10 mouse cellular contexts compared by ENCODE assay signal in the genomic region with DNA sequence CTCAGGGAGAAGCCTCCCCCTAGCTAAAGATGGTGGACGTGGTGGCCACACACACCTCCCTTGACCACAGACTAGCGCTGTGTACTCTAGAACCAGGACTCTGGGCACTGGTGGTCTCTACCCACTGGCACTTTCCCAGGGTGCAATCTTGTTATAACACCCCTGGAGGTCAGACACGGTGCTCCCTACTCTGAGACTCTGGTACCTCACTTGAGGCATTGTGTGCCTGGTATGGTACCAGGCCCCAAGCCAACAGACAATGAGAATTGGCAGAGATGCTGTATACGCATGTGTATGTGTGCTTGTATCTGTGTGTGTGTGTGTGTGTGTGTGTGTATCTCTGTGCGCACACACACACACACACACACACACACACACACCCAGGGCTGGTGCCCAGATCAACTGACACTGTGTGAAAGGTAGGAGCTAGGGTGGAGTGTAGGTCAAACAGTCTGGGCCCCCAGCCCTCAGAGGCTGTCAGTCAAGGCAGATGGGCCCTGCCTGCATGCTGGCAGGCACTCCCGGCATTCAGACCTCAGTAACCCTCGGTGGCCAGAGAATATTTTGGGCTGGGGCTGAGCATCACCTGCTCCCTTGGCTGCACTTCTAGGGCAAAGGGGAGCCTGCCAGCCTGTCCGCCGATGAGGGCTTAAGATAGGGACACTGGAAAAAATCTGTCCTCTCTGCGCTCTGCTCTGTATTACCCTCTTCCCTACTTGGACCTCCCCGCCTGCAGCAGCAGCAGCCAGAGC. TPM values are rescaled to one million over a fixed set of nuclear protein-coding genes. Genes with fewer than 3 reads are reported as not detected.
DNase-seq lines count a peak whose midpoint lies in the region; ATAC-seq lines count a peak whose summit lies in the region.
"Had no signal": no experiment of that assay in that cellular context is flagged by ENCODE, and none has a peak within 500 bp of the region (broad histone marks: within the 10 kb centered on the region; RNA-seq: fewer than 3 reads in every experiment).

No protein-coding gene starts in this region.

- peak; percentile 32; the same call in 1 of the 2 replicates for ATAC-seq in hindbrain, embryonic 14.5 days (ENCODE audit: low FRiP score)
- ATAC-seq in hindbrain, embryonic 16.5 days: no peak
- peak; percentile 79 for ATAC-seq in cerebellum, adult (ENCODE audit: insufficient number of reproducible peaks, low FRiP score, low TSS enrichment)
- no peak for ATAC-seq in megakaryocyte, adult 5-6 weeks (ENCODE audit: poor library complexity, severe bottlenecking)
- no peak for ATAC-seq in forebrain, embryonic 16.5 days
- ATAC-seq: lung, postnatal 0 days had no signal

- no peak overlapping the region for H3K9ac ChIP-seq in hindbrain, embryonic 14.5 days
- no peak overlapping the region for H3K9ac ChIP-seq in hindbrain, embryonic 16.5 days (ENCODE audit: low read depth, low read length)
- no peak overlapping the region for H3K9ac ChIP-seq in forebrain, embryonic 16.5 days (replicated peaks; ENCODE audit: low read depth, low read length)

- no peak for DNase-seq in hindbrain, embryonic 14.5 days (ENCODE audit: low spot score)
- DNase-seq in gastrocnemius, postnatal 10 days: peak; percentile 72
- peak; percentile 88 to 92 for DNase-seq in heart, postnatal 10 days
- no peak for DNase-seq in frontal cortex, postnatal 25 days (ENCODE audit: low spot score in 2 of 2)
- DNase-seq: right cerebral cortex, adult 18-20 months had no signal

- H3K27me3 ChIP-seq in hindbrain, embryonic 14.5 days (ENCODE audit: control insufficient read depth, insufficient read depth, low read length): no peaks in the 10 kb centered on the region
- no peaks in the 10 kb centered on the region for H3K27me3 ChIP-seq in hindbrain, embryonic 16.5 days (replicated peaks; ENCODE audit: control insufficient read depth, insufficient read depth, low read length)
- H3K27me3 ChIP-seq in forebrain, embryonic 16.5 days (replicated peaks; ENCODE audit: control insufficient read depth, insufficient read depth, low read length): no peaks in the 10 kb centered on the region

- H3K36me3 ChIP-seq in hindbrain, embryonic 14.5 days (replicated peaks; ENCODE audit: control insufficient read depth, insufficient read depth): no peaks in the 10 kb centered on the region
- no peaks in the 10 kb centered on the region for H3K36me3 ChIP-seq in hindbrain, embryonic 16.5 days (ENCODE audit: control insufficient read depth, insufficient read depth, low read length)
- H3K36me3 ChIP-seq in forebrain, embryonic 16.5 days (ENCODE audit: control insufficient read depth, insufficient read depth): no peaks in the 10 kb centered on the region

- no peak overlapping the region for H3K4me3 ChIP-seq in hindbrain, embryonic 14.5 days (replicated peaks; ENCODE audit: low read length)
- H3K4me3 ChIP-seq in hindbrain, embryonic 16.5 days (ENCODE audit: low read length): no peak overlapping the region
- no peak overlapping the region for H3K4me3 ChIP-seq in forebrain, embryonic 16.5 days (replicated peaks; ENCODE audit: low read length)

- H3K9me3 ChIP-seq in hindbrain, embryonic 14.5 days (ENCODE audit: control insufficient read depth, low read length): no peaks in the 10 kb centered on the region
- no peaks in the 10 kb centered on the region for H3K9me3 ChIP-seq in hindbrain, embryonic 16.5 days (ENCODE audit: control insufficient read depth, low read length)
- H3K9me3 ChIP-seq in forebrain, embryonic 16.5 days (ENCODE audit: control insufficient read depth, low read length): no peaks in the 10 kb centered on the region

- intact Hi-C loops in heart, postnatal 10 days (cut with DNase I): no loop called here

- 75% methylated on average over 11 of the region's 11 CpGs for WGBS in hindbrain, embryonic 14.5 days
- WGBS in hindbrain, embryonic 16.5 days: 68% methylated on average over 11 of the region's 11 CpGs
- 70% methylated on average over 11 of the region's 11 CpGs for WGBS in forebrain, embryonic 16.5 days

- H3K4me2 ChIP-seq in hindbrain, embryonic 14.5 days (replicated peaks): no peak overlapping the region
- no peak overlapping the region for H3K4me2 ChIP-seq in hindbrain, embryonic 16.5 days (ENCODE audit: low read length)
- H3K4me2 ChIP-seq in forebrain, embryonic 16.5 days (ENCODE audit: low read length): no peak overlapping the region

- H3K27ac ChIP-seq in hindbrain, embryonic 14.5 days: no peak overlapping the region
- H3K27ac ChIP-seq in hindbrain, embryonic 16.5 days (ENCODE audit: low read depth, low read length): no peak overlapping the region
- H3K27ac ChIP-seq in forebrain, embryonic 16.5 days (ENCODE audit: low read length): no peak overlapping the region

- no peaks in the 10 kb centered on the region for H3K4me1 ChIP-seq in hindbrain, embryonic 14.5 days (replicated peaks; ENCODE audit: control insufficient read depth, insufficient read depth, low read length)
- H3K4me1 ChIP-seq in hindbrain, embryonic 16.5 days (ENCODE audit: control insufficient read depth, insufficient read depth, low read depth, low read length): no peaks in the 10 kb centered on the region
- H3K4me1 ChIP-seq in forebrain, embryonic 16.5 days (replicated peaks; ENCODE audit: control insufficient read depth, insufficient read depth, low read length): 0 out of 2 replicates have a peak, but pooled peaks cover 2% of the 10 kb centered on the region

RNA-seq across cellular contexts. Expression of gene Fabp3, which starts 9.3 kb away (rescaled TPM):
- 272 and 285 TPM in 2 replicates for polyA plus RNA-seq in hindbrain, embryonic 14.5 days (2014; fragmentation: Nextera tagmentation; extraction: Ambion mirVana)
- 291 and 339 TPM in 2 replicates for polyA plus RNA-seq in hindbrain, embryonic 16.5 days (2015; fragmentation: Nextera tagmentation; extraction: Ambion mirVana)
- 100 to 1,000 TPM; 465 to 601 TPM for total RNA-seq in gastrocnemius, postnatal 10 days (2021)
- 1,000 to 10,000 TPM; 7,205 to 8,003 TPM for total RNA-seq in heart, postnatal 10 days (2021)
- total RNA-seq in megakaryocyte, adult 5-6 weeks (2015): not detected in 2 replicates
- 0.28 and 0.33 TPM in 2 replicates for total RNA-seq in megakaryocyte, adult 5-6 weeks (2017)
- 106 and 143 TPM in 2 replicates for polyA plus RNA-seq in forebrain, embryonic 16.5 days (2015; fragmentation: Nextera tagmentation; extraction: Ambion mirVana)

RNA-seq across cellular contexts. Expression of gene Gm10570, which starts 9.4 kb away (rescaled TPM):
- polyA plus RNA-seq in hindbrain, embryonic 14.5 days (2014; fragmentation: Nextera tagmentation; extraction: Ambion mirVana): 0.46 TPM in 1 of 2 replicates, not detected in the other
- 1.2 and 1.8 TPM in 2 replicates for polyA plus RNA-seq in hindbrain, embryonic 16.5 days (2015; fragmentation: Nextera tagmentation; extraction: Ambion mirVana)
- not detected for total RNA-seq in gastrocnemius, postnatal 10 days (2021)
- 1 to 10 TPM in 1 of 2 experiments, not detected in 1; 1.1 TPM for total RNA-seq in heart, postnatal 10 days (2021)
- total RNA-seq in megakaryocyte, adult 5-6 weeks (2015): not detected in 2 replicates
- not detected in 2 replicates for total RNA-seq in megakaryocyte, adult 5-6 weeks (2017)
- polyA plus RNA-seq in forebrain, embryonic 16.5 days (2015; fragmentation: Nextera tagmentation; extraction: Ambion mirVana): 0.92 and 1.3 TPM in 2 replicates

RNA-seq across cellular contexts. Expression of gene Serinc2, which starts 20.0 kb away (rescaled TPM):
- polyA plus RNA-seq in hindbrain, embryonic 14.5 days (2014; fragmentation: Nextera tagmentation; extraction: Ambion mirVana): 32.3 and 35.5 TPM in 2 replicates
- polyA plus RNA-seq in hindbrain, embryonic 16.5 days (2015; fragmentation: Nextera tagmentation; extraction: Ambion mirVana): 31.9 and 38.7 TPM in 2 replicates
- 10 to 100 TPM; 47.8 to 51.5 TPM for total RNA-seq in gastrocnemius, postnatal 10 days (2021)
- 1 to 10 TPM; 3.0 to 3.1 TPM for total RNA-seq in heart, postnatal 10 days (2021)
- 0.16 and 0.27 TPM in 2 replicates for total RNA-seq in megakaryocyte, adult 5-6 weeks (2015)
- not detected in 2 replicates for total RNA-seq in megakaryocyte, adult 5-6 weeks (2017)
- polyA plus RNA-seq in forebrain, embryonic 16.5 days (2015; fragmentation: Nextera tagmentation; extraction: Ambion mirVana): 80.2 and 80.9 TPM in 2 replicates

Comparison
In these comparisons a context has a peak if more than half of its experiments do, and no peak if none do; other contexts are left out.
1. ATAC-seq: peak in hindbrain, embryonic 14.5 days (single experiment) and cerebellum, adult (single experiment); none in hindbrain, embryonic 16.5 days (single experiment), megakaryocyte, adult 5-6 weeks (single experiment) and forebrain, embryonic 16.5 days (single experiment).
2. DNase-seq: peak in gastrocnemius, postnatal 10 days (single experiment) and heart, postnatal 10 days (2 of 2); none in hindbrain, embryonic 14.5 days (single experiment) and frontal cortex, postnatal 25 days (0 of 2).
3. RNA of gene Fabp3, which starts 9.3 kb away (total RNA-seq): 7,205 to 8,003 TPM in heart, postnatal 10 days and 465 to 601 TPM in gastrocnemius, postnatal 10 days; 0.28 to 0.33 TPM in megakaryocyte, adult 5-6 weeks; every median in the first group is over 100 times any median in the second.
4. RNA of gene Serinc2, which starts 20.0 kb away (total RNA-seq): 47.8 to 51.5 TPM in gastrocnemius, postnatal 10 days; 3.0 to 3.1 TPM in heart, postnatal 10 days and 0.16 to 0.27 TPM in megakaryocyte, adult 5-6 weeks; every median in the first group is over 10 times any median in the second.